Mouse (Mus musculus) lung, postnatal 36 days (tissue): ENCODE measurements around the gene Nlrp9b.
"Not testable (repeated sequence)": the region's sequence is repeated elsewhere in the genome, so short reads cannot be mapped to it uniquely, and the experiment has no call there.

Experiments
- DNase-seq: peaks from one replicate; pipeline ENCODE4 v3.0.0; 2022; ENCODE audit warnings: mixed read lengths

Gene Nlrp9b

DNA sequence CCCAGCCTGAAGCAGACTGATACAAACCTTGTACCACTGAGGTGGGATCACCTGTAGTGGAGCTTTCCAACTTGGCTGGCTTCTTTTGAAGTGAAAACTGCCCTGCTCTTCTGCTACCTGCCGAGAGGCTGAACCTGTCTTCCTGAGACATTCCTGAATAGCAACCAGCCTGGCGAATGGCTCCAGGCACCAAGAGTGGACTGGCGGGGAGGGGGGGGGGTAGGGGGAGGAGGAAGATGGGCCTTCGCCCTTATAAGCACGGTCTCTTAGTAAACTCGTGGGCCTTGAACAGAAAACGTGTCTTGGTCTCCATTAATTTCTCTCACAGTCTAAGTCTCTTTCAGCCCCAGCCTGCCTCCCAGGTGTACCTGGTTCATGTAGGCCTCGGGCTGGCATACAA, at the start of gene Nlrp9b:
Nlrp9b (plus strand) TSS at position 301 of the 400 bp plus-strand sequence.
- DNase-seq: not testable (repeated sequence)

GRCm38 (mm10) chr7:19944709-19945108, 46.6 kb upstream of the Nlrp9b start:
- no peak for DNase-seq

DNA sequence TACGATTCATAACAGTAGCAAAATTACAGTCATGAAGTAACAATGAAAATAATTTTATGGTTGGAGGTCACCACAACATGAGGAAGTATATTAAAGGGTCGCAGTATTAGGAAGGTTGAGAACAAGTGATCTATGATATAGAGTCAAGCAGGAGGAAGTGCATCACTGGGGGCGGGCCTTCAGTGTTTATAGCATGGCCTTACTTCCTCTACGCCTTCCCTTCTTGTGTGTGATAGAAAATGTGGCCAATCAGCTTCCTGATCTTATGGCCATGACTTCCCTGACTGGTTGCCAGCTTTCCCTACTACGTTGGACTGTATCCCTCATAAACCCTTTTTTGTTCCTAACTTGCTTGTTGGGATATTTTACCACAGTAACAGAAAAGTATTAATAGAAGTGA, 46.1 kb upstream of the Nlrp9b start:
- DNase-seq: no peak

DNA sequence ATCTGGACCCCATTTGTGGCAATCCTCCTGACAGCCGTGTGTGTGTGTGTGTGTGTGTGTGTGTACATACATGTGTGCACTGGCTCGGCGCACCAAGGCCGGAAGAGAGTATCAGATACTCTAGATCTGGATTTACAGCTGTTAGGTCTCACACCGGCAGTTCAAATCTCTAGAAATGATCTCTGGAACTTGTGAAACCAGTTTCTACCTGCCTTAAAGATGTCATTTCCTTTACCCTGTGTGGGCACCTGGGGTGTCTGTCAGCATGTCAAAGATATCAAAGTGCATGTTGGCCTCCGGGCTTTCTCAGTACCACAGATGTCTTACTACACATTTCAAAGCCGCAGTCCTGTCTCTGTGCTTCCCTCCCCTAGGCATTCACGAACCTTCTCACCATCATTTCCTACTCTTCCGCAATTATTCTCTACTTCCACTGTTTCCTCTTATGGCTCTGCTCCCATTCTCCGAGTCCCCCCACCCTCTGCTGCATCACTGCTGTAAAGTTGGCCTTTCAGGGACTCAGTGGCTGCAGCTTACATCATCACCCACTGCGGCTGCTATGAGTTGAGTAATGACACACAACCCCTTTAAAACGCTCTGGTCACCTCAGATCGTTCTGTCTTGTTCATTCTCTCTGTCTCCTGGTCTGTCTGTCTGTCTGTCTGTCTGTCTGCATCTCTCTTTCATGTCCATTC, 45.3 kb upstream of the Nlrp9b start:
- no peak for DNase-seq

- no peak for DNase-seq
Observed at GRCm38 (mm10) chr7:19948956-19949355, 42.3 kb upstream of the Nlrp9b start.

DNA sequence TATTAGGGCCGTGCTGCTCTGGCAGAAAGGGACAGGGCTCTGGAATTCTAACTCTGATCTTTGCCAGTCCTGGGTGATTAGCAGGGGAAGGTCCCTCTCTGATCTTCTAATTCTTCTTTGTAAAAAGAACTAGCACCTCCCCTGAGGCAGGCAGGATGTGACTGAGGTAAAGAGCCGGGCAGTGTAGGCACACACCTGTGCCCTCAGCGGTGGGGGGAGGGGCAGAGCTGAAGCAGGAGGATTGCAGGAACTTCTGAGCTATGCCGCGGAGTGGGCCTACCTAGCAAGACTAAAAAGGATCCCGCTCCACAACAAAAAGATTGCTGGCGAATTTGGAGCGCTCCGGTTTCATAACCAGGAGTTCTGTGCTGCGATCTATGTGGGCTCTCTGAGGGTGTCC, 41.3 kb upstream of the Nlrp9b start:
- no peak for DNase-seq

GRCm38 (mm10) chr7:19950589-19950988, 40.7 kb upstream of the Nlrp9b start, which contains the start of gene Igsf23:
Gene Igsf23, minus strand, starts transcription at chr7:19950756.
- DNase-seq: no peak

DNA sequence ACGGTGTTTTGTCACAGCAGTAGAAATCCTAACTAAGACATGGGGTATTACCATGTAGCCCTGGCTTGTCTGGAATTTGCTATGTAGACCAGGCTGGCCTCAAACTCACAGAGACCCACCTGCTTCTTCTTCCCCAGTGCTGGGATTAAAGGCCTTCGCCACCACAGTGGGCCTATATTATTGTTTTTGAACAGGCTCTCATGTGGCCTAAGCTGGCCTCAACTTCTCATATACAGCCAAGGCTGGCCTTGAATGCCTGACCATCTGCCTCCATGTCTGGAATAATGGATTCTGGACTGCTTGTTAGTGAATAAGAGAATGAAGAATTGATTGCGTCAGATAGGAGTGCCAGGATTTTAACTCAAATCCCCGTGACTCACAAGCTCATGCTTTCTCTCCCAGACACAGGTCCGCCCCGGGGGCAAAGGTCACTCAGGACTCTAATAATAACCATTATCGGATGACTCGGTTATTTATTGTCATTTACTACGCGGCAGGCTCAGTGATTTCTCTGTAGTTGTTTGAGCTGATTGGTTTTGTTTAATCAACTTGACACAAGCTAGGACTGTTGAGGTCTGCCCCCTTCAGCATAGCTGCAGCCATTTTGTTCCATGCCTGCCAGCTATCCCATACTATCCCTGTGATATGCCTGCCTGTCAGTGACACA, 38.8 kb upstream of the Nlrp9b start:
- no peak for DNase-seq

DNA sequence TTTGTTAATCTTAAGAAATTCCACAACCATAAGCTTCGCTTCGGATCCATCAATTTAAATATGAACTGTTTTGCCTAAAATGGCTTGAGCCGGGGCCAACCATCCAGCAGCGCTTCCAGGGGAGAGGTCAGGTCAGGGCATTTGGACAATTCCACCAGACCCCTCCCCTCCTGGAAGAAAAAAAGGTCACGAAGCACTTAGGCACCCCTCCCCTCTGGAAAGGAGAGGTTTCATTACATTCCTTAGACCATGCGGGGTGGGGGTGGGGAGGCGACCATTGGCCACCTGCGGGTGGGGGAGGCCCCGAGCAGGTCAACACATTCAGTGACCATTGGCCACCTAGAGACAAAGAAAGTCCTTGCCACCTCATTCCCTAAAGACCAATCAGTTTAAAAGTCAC, 38.2 kb upstream of the Nlrp9b start:
- no peak for DNase-seq

GRCm38 (mm10) chr7:19955861-19956260, 35.4 kb upstream of the Nlrp9b start:
- DNase-seq: peak; percentile 25

GRCm38 (mm10) chr7:19956341-19956781, 34.9 kb upstream of the Nlrp9b start:
- peak; percentile 98 for DNase-seq

GRCm38 (mm10) chr7:19962423-19962822, 28.8 kb upstream of the Nlrp9b start:
- no peak for DNase-seq

- no peak for DNase-seq
Observed at GRCm38 (mm10) chr7:19964985-19965579, 26.2 kb upstream of the Nlrp9b start, which contains the start of gene Ceacam20. Gene Ceacam20, plus strand, starts transcription at chr7:19965412.

- DNase-seq: no peak
Observed at GRCm38 (mm10) chr7:19969106-19969505, 22.2 kb upstream of the Nlrp9b start.

- no peak for DNase-seq
Observed at GRCm38 (mm10) chr7:19969541-19970090, 21.6 kb upstream of the Nlrp9b start.

- DNase-seq: no peak
Observed at GRCm38 (mm10) chr7:19970196-19970595, 21.1 kb upstream of the Nlrp9b start.

DNA sequence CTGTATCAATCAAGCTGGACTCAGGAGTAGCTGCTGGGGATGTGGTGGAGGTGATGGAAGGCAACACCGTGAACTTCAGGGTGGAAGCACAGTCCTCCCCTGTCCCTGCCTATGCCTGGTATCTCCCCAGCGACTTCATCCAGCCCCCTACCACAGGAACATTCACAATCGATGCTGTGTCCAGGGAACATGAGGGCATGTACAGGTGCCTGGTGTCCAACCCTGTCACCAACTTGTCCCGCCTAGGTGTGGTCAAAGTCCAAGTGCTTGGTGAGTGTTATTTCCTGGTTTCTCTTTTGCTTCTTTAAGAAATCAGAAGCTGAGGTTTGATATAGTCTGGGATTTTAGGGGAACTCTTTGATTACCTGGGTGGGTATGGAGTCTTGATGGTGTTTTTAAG, 19.7 kb upstream of the Nlrp9b start:
- DNase-seq: no peak

DNA sequence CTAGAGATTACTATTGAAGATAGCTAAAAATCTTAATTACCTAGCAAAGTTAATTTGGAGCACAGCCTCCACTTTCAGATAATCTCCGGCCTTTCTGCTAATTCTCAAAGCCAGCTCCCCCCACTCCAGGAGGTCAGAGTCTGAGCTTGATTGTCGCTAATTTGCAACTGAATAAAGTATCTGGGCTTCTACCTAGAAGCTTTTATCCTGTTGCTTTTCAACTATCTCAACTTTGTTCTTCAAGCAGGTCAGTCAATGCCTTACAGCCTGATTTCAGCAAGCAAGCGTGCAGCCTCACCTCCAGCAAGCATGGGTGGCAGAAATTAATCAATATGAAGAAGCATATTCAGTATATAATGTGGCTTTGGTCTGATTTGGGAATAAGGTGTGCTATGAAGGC, 5.5 kb downstream of the Nlrp9b start:
- DNase-seq: not testable (repeated sequence)

- DNase-seq: no peak
Observed at GRCm38 (mm10) chr7:20009987-20010386, 18.7 kb downstream of the Nlrp9b start.

GRCm38 (mm10) chr7:20064100-20064499, 72.8 kb downstream of the Nlrp9b start:
- DNase-seq: not testable (repeated sequence)

DNA sequence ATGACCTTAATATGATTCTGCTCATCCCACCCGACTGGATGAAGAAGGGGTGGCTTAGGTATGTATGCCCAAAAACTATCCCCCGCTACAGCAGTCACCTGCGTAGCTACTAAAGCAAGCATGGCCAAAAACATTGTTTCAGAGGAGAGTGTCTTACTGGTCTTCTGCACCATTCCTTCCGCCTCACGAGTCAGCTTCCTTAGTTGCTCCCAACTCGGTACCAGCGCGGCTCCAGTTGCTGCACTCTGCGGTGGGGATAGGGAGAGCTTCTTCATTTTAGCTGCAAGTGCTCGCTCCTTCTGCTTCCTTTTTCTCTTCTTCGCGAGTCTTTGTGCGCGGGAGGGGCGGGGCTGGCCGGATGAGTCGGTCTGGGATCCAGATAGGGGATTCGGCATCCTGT, 86.9 kb downstream of the Nlrp9b start:
- not testable (repeated sequence) for DNase-seq

DNA sequence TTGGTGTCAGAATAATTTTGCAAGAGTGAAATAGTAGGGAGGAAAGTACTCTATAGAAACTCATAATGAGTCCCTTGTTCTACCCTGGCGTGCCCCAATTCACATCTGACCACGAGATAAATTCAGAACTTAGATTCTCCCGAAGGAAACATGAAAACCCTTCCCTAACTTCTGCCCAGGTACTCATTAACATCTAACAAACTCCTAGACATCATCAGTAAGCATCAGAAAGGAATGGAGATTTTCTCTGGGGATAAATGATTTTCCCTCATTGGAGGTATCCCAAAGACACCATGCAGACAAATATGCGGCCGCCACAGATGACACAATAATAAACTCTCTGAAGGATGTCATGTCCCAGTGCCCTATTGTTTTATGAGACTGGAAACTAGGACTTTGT, 108.1 kb downstream of the Nlrp9b start, which contains the start of gene Vmn1r91:
Vmn1r91 (plus strand) TSS at position 301 of the 400 bp plus-strand sequence.
- not testable (repeated sequence) for DNase-seq

- not testable (repeated sequence) for DNase-seq
Observed at GRCm38 (mm10) chr7:20122479-20122878, 131.2 kb downstream of the Nlrp9b start, which contains the start of gene Gm16442. Gene Gm16442, minus strand, starts transcription at chr7:20122579.
